Mouse (Mus musculus) adrenal gland, adult (tissue): ENCODE data around the gene Msl2.
A peak's percentile ranks its signal among the peaks of the same experiment; 100 is the strongest.

Experiments used
- DNase-seq, 2 experiments: peaks; one replicate each; pipeline ENCODE4 v3.0.0; 2022 to 2023; ENCODE audit warnings: low spot score in 1 of 2; ENCODE audit not compliant: inconsistent age in 2 of 2

Msl2 gene

GRCm38 (mm10) chr9:101074332-101075021 is 576 bp downstream of the Msl2 start:
- DNase-seq, result peak; percentile 92 to 95

- DNase-seq, result peak in 1 of 2 experiments; percentile 80
Measured at GRCm38 (mm10) chr9:101075091-101075581, 1.2 kb downstream of the Msl2 start.

- peak in 1 of 2 experiments; percentile 65 for DNase-seq
Measured at GRCm38 (mm10) chr9:101075694-101076093, 1.8 kb downstream of the Msl2 start.

- DNase-seq, result peak; percentile 52 to 93
Measured at GRCm38 (mm10) chr9:101076095-101076875, 2.4 kb downstream of the Msl2 start.

- peak in 1 of 2 experiments; percentile 49 for DNase-seq
Measured at GRCm38 (mm10) chr9:101077486-101077885, 3.6 kb downstream of the Msl2 start.

GRCm38 (mm10) chr9:101078579-101078978 is 4.7 kb downstream of the Msl2 start:
- peak in 1 of 2 experiments; percentile 60 for DNase-seq

GRCm38 (mm10) chr9:101080046-101080685 is 6.3 kb downstream of the Msl2 start:
- DNase-seq, result peak in 1 of 2 experiments; percentile 44

GRCm38 (mm10) chr9:101083728-101084127 is 9.8 kb downstream of the Msl2 start:
- DNase-seq, result peak in 1 of 2 experiments; percentile 28

GRCm38 (mm10) chr9:101095425-101095824 is 21.5 kb downstream of the Msl2 start:
- DNase-seq, result no peak

GRCm38 (mm10) chr9:101096461-101096860 is 22.6 kb downstream of the Msl2 start:
- DNase-seq, result no peak

- DNase-seq, result no peak
Measured at GRCm38 (mm10) chr9:101097542-101097941, 23.6 kb downstream of the Msl2 start.

GRCm38 (mm10) chr9:101099445-101099844 is 25.5 kb downstream of the Msl2 start:
- no peak for DNase-seq

GRCm38 (mm10) chr9:101100163-101100562 is 26.3 kb downstream of the Msl2 start:
- DNase-seq, result no peak

GRCm38 (mm10) chr9:101101547-101101946 is 27.6 kb downstream of the Msl2 start:
- DNase-seq, result no peak

- no peak for DNase-seq
Measured at GRCm38 (mm10) chr9:101102288-101102687, 28.4 kb downstream of the Msl2 start.

- DNase-seq, result peak in 1 of 2 experiments; percentile 22
Measured at GRCm38 (mm10) chr9:101104931-101105330, 31.0 kb downstream of the Msl2 start.

GRCm38 (mm10) chr9:101105735-101106134 is 31.8 kb downstream of the Msl2 start:
- peak in 1 of 2 experiments; percentile 16 for DNase-seq

GRCm38 (mm10) chr9:101107386-101107785 is 33.5 kb downstream of the Msl2 start:
- DNase-seq, result peak; percentile 65 to 74

- DNase-seq, result peak; percentile 47 to 77
Measured at GRCm38 (mm10) chr9:101110013-101110412, 36.1 kb downstream of the Msl2 start.

- peak in 1 of 2 experiments; percentile 13 for DNase-seq
Measured at GRCm38 (mm10) chr9:101113317-101113716, 39.4 kb downstream of the Msl2 start.

GRCm38 (mm10) chr9:101114182-101114884 is 40.4 kb downstream of the Msl2 start:
- DNase-seq, result no peak
